ENCODE assay signal across 21 mouse cellular contexts in the genomic region with DNA sequence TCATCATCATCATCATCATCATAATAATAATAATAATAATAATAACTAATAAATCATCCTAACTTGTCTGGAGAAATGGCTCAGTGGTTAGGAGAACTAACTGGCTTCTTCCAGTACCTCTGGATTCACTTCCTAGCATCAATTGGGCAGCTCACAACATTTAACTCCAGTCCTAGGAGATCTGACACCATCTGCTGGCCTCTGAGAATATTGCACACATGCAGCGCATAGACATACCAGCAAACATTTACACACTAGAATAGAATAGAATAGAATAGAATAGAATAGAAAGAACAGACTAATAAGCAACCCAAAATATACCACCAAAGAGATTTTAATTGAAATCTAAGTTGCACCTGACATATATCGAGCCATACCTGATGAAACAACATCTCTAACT.
DNase-seq lines count a peak whose midpoint lies in the region; ATAC-seq and TF ChIP-seq lines count a peak whose summit lies in the region.
"Had no signal": no experiment of that assay in that cellular context is flagged by ENCODE, and none has a peak within 500 bp of the region (broad histone marks: within the 10 kb centered on the region; RNA-seq: fewer than 3 reads in every experiment).

No protein-coding gene starts in this region.

- no peak for TF ChIP-seq EP300 in CH12.LX (IDR thresholded peaks at IDR 0.05; ENCODE audit: low read length)
- TF ChIP-seq EP300 in lung, postnatal 0 days (IDR thresholded peaks at IDR 0.05): no peak

- H3K4me2 ChIP-seq in intestine, postnatal 0 days (replicated peaks; ENCODE audit: low read depth): no peak overlapping the region
- H3K4me2 ChIP-seq in intestine, embryonic 15.5 days (replicated peaks): no peak overlapping the region
- H3K4me2 ChIP-seq in CH12.LX (ENCODE audit: insufficient read depth, low read depth, poor library complexity, severe bottlenecking): no peak overlapping the region
- no peak overlapping the region for H3K4me2 ChIP-seq in lung, postnatal 0 days (replicated peaks; ENCODE audit: low read depth, low read length)
- H3K4me2 ChIP-seq: embryonic facial prominence, embryonic 15.5 days; forebrain, embryonic 15.5 days; hindbrain, embryonic 13.5 days; neural tube, embryonic 15.5 days had no signal

- peak; percentile 50 for TF ChIP-seq RAD21 in CH12.LX (IDR thresholded peaks at IDR 0.05; ENCODE audit: low read depth, low read length)

- dilution Hi-C loops in CH12.LX (cut with MboI; ENCODE audit: extremely low pct_ligation_motif_present, extremely low pct_unique_long_range_greater_than_20kb, low sequenced_read_pairs): no loop called here

- in situ Hi-C loops in CH12.LX (cut with MboI; ENCODE audit: low pct_ligation_motif_present, low pct_unique_long_range_greater_than_20kb, low sequenced_read_pairs): no loop called here

- no peak for ATAC-seq in intestine, postnatal 0 days
- no peak for ATAC-seq in intestine, embryonic 15.5 days
- no peak for ATAC-seq in lung, postnatal 0 days
- ATAC-seq: forebrain, embryonic 15.5 days; inflammation-experienced regulatory T-cells, adult 6 months had no signal

- no peaks in the 10 kb centered on the region for H3K36me3 ChIP-seq in intestine, postnatal 0 days (ENCODE audit: control insufficient read depth, insufficient read depth)
- H3K36me3 ChIP-seq in intestine, embryonic 15.5 days: no peaks in the 10 kb centered on the region
- no peaks in the 10 kb centered on the region for H3K36me3 ChIP-seq in CH12.LX (replicated peaks in 1 of 2; ENCODE audit: control insufficient read depth in 1 of 2, insufficient read depth in 1 of 2, low read length in 1 of 2)
- H3K36me3 ChIP-seq in lung, postnatal 0 days (ENCODE audit: insufficient read depth, low read length): no peaks in the 10 kb centered on the region
- H3K36me3 ChIP-seq: embryonic facial prominence, embryonic 15.5 days; forebrain, embryonic 15.5 days; G1E; hindbrain, embryonic 13.5 days; midbrain, embryonic 10.5 days; neural tube, embryonic 15.5 days had no signal

- no peaks in the 10 kb centered on the region for H3K4me1 ChIP-seq in intestine, postnatal 0 days (replicated peaks; ENCODE audit: control insufficient read depth, insufficient read depth, low read length)
- no peaks in the 10 kb centered on the region for H3K4me1 ChIP-seq in intestine, embryonic 15.5 days (replicated peaks)
- H3K4me1 ChIP-seq in CH12.LX (ENCODE audit: control insufficient read depth in 1 of 2, insufficient read depth in 2 of 2): peaks cover 0 to 4% of the 10 kb centered on the region in 2 experiments; a peak in 1 of 4 replicates
- H3K4me1 ChIP-seq in lung, postnatal 0 days (ENCODE audit: insufficient read depth, low read depth, low read length): no peaks in the 10 kb centered on the region
- H3K4me1 ChIP-seq: embryonic facial prominence, embryonic 15.5 days; hindbrain, embryonic 13.5 days; midbrain, embryonic 10.5 days; neural tube, embryonic 15.5 days had no signal

- no peaks in the 10 kb centered on the region for H3K27me3 ChIP-seq in intestine, postnatal 0 days (replicated peaks; ENCODE audit: control insufficient read depth, insufficient read depth, low read length)
- H3K27me3 ChIP-seq in intestine, embryonic 15.5 days (replicated peaks): no peaks in the 10 kb centered on the region
- no peaks in the 10 kb centered on the region for H3K27me3 ChIP-seq in CH12.LX (replicated peaks)
- H3K27me3 ChIP-seq in lung, postnatal 0 days (replicated peaks; ENCODE audit: insufficient read depth, low read length): no peaks in the 10 kb centered on the region
- H3K27me3 ChIP-seq: embryonic facial prominence, embryonic 15.5 days; forebrain, embryonic 15.5 days; hindbrain, embryonic 13.5 days; neural tube, embryonic 15.5 days had no signal

- H3K9ac ChIP-seq in intestine, postnatal 0 days (ENCODE audit: low read depth, low read length): no peak overlapping the region
- no peak overlapping the region for H3K9ac ChIP-seq in intestine, embryonic 15.5 days
- no peak overlapping the region for H3K9ac ChIP-seq in CH12.LX (ENCODE audit: insufficient read depth, low read depth)
- H3K9ac ChIP-seq in lung, postnatal 0 days (replicated peaks; ENCODE audit: low read depth): no peak overlapping the region
- H3K9ac ChIP-seq: embryonic facial prominence, embryonic 15.5 days; forebrain, embryonic 15.5 days; hindbrain, embryonic 13.5 days; liver, embryonic 14.5 days; neural tube, embryonic 15.5 days had no signal

- no peak for TF ChIP-seq POLR2A in CH12.LX (IDR thresholded peaks at IDR 0.05; ENCODE audit: low read depth, low read length)

- WGBS in intestine, postnatal 0 days: 91% methylated on average over 2 of the region's 2 CpGs
- 91% methylated on average over 2 of the region's 2 CpGs for WGBS in intestine, embryonic 15.5 days
- WGBS in lung, postnatal 0 days: 89% methylated on average over 2 of the region's 2 CpGs

- 0 out of 2 replicates have a peak, but pooled peaks have one; percentile 7 for TF ChIP-seq CTCF in intestine, postnatal 0 days (IDR thresholded peaks at IDR 0.05; ENCODE audit: low read depth)
- peak in 1 of 2 experiments; percentile 54; a peak in 3 of 4 replicates for TF ChIP-seq CTCF in CH12.LX (conservative IDR thresholded peaks at IDR 0.05 in 1 of 2, IDR thresholded peaks at IDR 0.05 in 1 of 2; ENCODE audit: low read depth in 2 of 2, low read length in 2 of 2)
- TF ChIP-seq CTCF in lung, postnatal 0 days (IDR thresholded peaks at IDR 0.05): no peak

- no peak overlapping the region for H3K4me3 ChIP-seq in intestine, postnatal 0 days (ENCODE audit: low read depth, low read length)
- no peak overlapping the region for H3K4me3 ChIP-seq in intestine, embryonic 15.5 days (replicated peaks)
- no peak overlapping the region for H3K4me3 ChIP-seq in CH12.LX (replicated peaks in 1 of 3; ENCODE audit: low read depth in 2 of 3, low read length in 2 of 3, poor library complexity in 1 of 3)
- no peak overlapping the region for H3K4me3 ChIP-seq in lung, postnatal 0 days (ENCODE audit: low read depth, low read length)
- H3K4me3 ChIP-seq: embryonic facial prominence, embryonic 15.5 days; forebrain, embryonic 15.5 days; hindbrain, embryonic 13.5 days; midbrain, embryonic 10.5 days; neural tube, embryonic 15.5 days had no signal

- peak; percentile 4 for DNase-seq in 416B (ENCODE audit: low read depth)
- DNase-seq in CH12.LX (ENCODE audit: extremely low read depth): peak; percentile 18
- peak; percentile 18 for DNase-seq in R1 (ENCODE audit: low read depth, low spot score)
- DNase-seq in thymus, postnatal 14 days: no peak
- DNase-seq in frontal cortex, postnatal 25 days (ENCODE audit: low spot score in 2 of 2): no peak
- DNase-seq in lung, postnatal 0 days (ENCODE audit: low spot score): no peak
- DNase-seq: adrenal gland, postnatal 36 days; cerebellum, adult 11 months; kidney, adult 8-10 months; kidney, postnatal 25 days; right cerebral cortex, postnatal 14 days had no signal

- no peaks in the 10 kb centered on the region for H3K79me2 ChIP-seq in CH12.LX (replicated peaks; ENCODE audit: control insufficient read depth, extremely low read depth, insufficient read depth, poor library complexity, severe bottlenecking)

- no peak overlapping the region for H3K27ac ChIP-seq in intestine, postnatal 0 days (ENCODE audit: low read depth, low read length)
- no peak overlapping the region for H3K27ac ChIP-seq in intestine, embryonic 15.5 days
- H3K27ac ChIP-seq in CH12.LX (ENCODE audit: insufficient read depth, low read depth): no peak overlapping the region
- no peak overlapping the region for H3K27ac ChIP-seq in lung, postnatal 0 days (ENCODE audit: low read length)
- H3K27ac ChIP-seq: embryonic facial prominence, embryonic 15.5 days; forebrain, embryonic 15.5 days; hindbrain, embryonic 13.5 days; liver, embryonic 14.5 days; midbrain, embryonic 10.5 days; neural tube, embryonic 15.5 days had no signal

- H3K9me3 ChIP-seq in intestine, postnatal 0 days (ENCODE audit: control insufficient read depth): no peaks in the 10 kb centered on the region
- H3K9me3 ChIP-seq in intestine, embryonic 15.5 days: no peaks in the 10 kb centered on the region
- no peaks in the 10 kb centered on the region for H3K9me3 ChIP-seq in CH12.LX (replicated peaks; ENCODE audit: low read length)
- H3K9me3 ChIP-seq in lung, postnatal 0 days (ENCODE audit: low read length): no peaks in the 10 kb centered on the region
- H3K9me3 ChIP-seq: embryonic facial prominence, embryonic 15.5 days; forebrain, embryonic 15.5 days; G1E; hindbrain, embryonic 13.5 days; midbrain, embryonic 10.5 days; neural tube, embryonic 15.5 days had no signal

TF ChIP-seq in CH12.LX, 34 proteins besides CTCF, POLR2A, EP300 and RAD21:
- TF ChIP-seq SMC3 (IDR thresholded peaks at IDR 0.05; ENCODE audit: low read depth, low read length): peak; percentile 49
- no peak for TF ChIP-seq E2F4 (IDR thresholded peaks at IDR 0.05; ENCODE audit: insufficient replicate concordance, low read depth, low read length)
- TF ChIP-seq MXI1 (IDR thresholded peaks at IDR 0.05; ENCODE audit: low read depth, low read length): no peak
- TF ChIP-seq CHD2 (IDR thresholded peaks at IDR 0.05; ENCODE audit: low read length): no peak

Comparison
In these comparisons a context has a peak if more than half of its experiments do, and no peak if none do; other contexts are left out.
1. DNase-seq: peak in 416B (single experiment), CH12.LX (single experiment) and R1 (single experiment); none in thymus, postnatal 14 days (single experiment), frontal cortex, postnatal 25 days (0 of 2) and lung, postnatal 0 days (single experiment).